Mouse (Mus musculus) kidney, embryonic 14.5 days (tissue): ENCODE data around the gene Sh3d21. TPM values are rescaled to one million over a fixed set of nuclear protein-coding genes. Genes with fewer than 3 reads are reported as not detected.
A peak's percentile ranks its signal among the peaks of the same experiment; 100 is the strongest.

ENCODE experiments used
- ATAC-seq: fragments of 200-750 bp; cut with Nextera tagmentation; 2 replicates; pipeline ENCODE4 v1.8.0; 2017; ENCODE audit warnings: moderate number of reproducible peaks, mild to moderate bottlenecking, moderate TSS enrichment, moderate library complexity; ENCODE audit not compliant: low FRiP score, low TSS enrichment
- H3K27ac ChIP-seq: fragments of 300-500 bp; sonication (generic); 2 replicates; pipeline ENCODE4 v1.5.1; 2014; ENCODE audit warnings: low read depth, mild to moderate bottlenecking, low read length, moderate library complexity, mixed read lengths
- H3K27me3 ChIP-seq: fragments of 300-500 bp; sonication (generic); 2 replicates; pipeline ENCODE4 v1.6.1; 2014; ENCODE audit warnings: mild to moderate bottlenecking, low read length; ENCODE audit not compliant: control insufficient read depth, insufficient read depth
- H3K36me3 ChIP-seq: fragments of 300-500 bp; sonication (generic); 2 replicates; pipeline ENCODE4 v1.6.1; 2014; ENCODE audit warnings: low read length, mixed read lengths; ENCODE audit not compliant: control insufficient read depth, insufficient read depth
- H3K4me1 ChIP-seq: fragments of 300-500 bp; sonication (generic); 2 replicates; pipeline ENCODE4 v1.6.1; 2014; ENCODE audit warnings: low read length, mixed read lengths; ENCODE audit not compliant: control insufficient read depth, insufficient read depth
- H3K4me2 ChIP-seq: fragments of 300-500 bp; sonication (generic); replicated peaks from 2 replicates; pipeline ENCODE4 v1.6.1; 2014; ENCODE audit warnings: low read depth, mild to moderate bottlenecking, low read length
- H3K4me3 ChIP-seq: fragments of 300-500 bp; sonication (generic); 2 replicates; pipeline ENCODE4 v1.5.1; 2014; ENCODE audit warnings: mild to moderate bottlenecking, low read length
- H3K9ac ChIP-seq: fragments of 300-500 bp; sonication (generic); 2 replicates; pipeline ENCODE4 v1.6.1; 2014; ENCODE audit warnings: low read depth, mild to moderate bottlenecking, low read length, moderate library complexity
- H3K9me3 ChIP-seq: fragments of 300-500 bp; sonication (generic); 2 replicates; pipeline ENCODE4 v1.6.1; 2016; ENCODE audit warnings: low read length; ENCODE audit not compliant: control insufficient read depth
- WGBS: fragments of 180-500 bp; shearing (Covaris S2); extraction: QIAGEN DNeasy Blood & Tissue Kit; methylation state at CpG from one replicate; pipeline ENCODE4 v1.1.7; 2014; 5-methylcytosine and 5-hydroxymethylcytosine counted together
- polyA plus RNA-seq: library from polyadenylated mRNA; unstranded; fragments of >200 nt; fragmentation: Nextera tagmentation; extraction: Ambion mirVana; gene quantifications from 2 replicates; pipeline ENCODE4 v1.2.1, GENCODE M21; 2014

The Sh3d21 gene
- polyA plus RNA-seq, 1 experiment from 2014 or later, result 8.7 TPM

DNA sequence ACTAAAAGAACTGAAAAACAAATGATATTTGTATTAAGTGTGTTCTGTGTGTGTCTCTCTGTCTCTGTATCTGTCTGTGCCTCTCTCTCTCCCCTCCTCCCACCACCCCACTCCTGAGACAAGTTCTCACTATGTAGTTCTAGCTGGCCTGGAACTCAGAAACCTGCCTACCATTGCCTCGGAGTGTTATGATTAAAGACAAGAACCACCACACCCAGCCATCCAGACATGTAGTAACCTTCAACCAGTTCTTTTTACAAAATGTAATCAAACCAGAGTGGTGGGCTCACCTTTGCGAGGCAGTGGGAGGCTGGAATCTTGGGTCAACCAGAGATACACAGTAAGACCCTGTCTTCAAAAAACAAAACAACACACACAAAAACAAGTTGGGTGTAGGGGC, 37.4 kb upstream of the Sh3d21 start:
- Histone ChIP-seq H3K4me3 (peak overlapping the region; percentile 76), H3K4me2 (peak overlapping the region; percentile 60), H3K36me3 (0 out of 2 replicates have a peak, but pooled peaks cover 2% of the 10 kb centered on the region), H3K27ac (no peak overlapping the region), H3K9me3 (no peaks in the 10 kb centered on the region), H3K9ac (peak overlapping the region; percentile 90; the same call in 1 of the 2 replicates), H3K4me1 (peaks cover 14% of the 10 kb centered on the region), H3K27me3 (no peaks in the 10 kb centered on the region)
- no peak for ATAC-seq
- 42% methylated on average over 2 of the region's 2 CpGs for WGBS

DNA sequence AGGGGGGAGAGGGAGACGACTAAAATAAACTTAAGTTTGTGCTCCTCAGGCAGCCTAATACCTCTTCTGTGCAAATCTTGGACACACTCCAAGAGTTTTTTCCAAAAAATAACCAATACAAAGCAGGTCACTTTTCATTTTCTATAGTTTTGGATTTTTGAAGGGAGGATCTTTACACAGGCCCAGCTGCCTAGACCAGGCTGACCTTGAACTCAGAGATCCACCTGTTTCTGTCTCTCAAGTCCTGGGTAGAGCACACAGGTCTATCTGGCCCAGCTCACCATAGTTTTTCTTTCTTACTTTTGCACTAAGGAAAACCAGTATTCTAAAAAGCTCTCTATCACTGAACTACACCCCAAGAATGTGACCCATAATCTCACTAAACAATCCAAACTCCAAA, 36.7 kb upstream of the Sh3d21 start:
- 73% methylated on average over 1 of the region's 1 CpGs for WGBS
- Histone ChIP-seq H3K9ac (peak overlapping the region; percentile 90; the same call in 1 of the 2 replicates), H3K36me3 (0 out of 2 replicates have a peak, but pooled peaks cover 2% of the 10 kb centered on the region), H3K27ac (no peak overlapping the region), H3K9me3 (no peaks in the 10 kb centered on the region), H3K27me3 (no peaks in the 10 kb centered on the region), H3K4me3 (peak overlapping the region; percentile 76; the same call in 1 of the 2 replicates), H3K4me2 (peak overlapping the region; percentile 60), H3K4me1 (peaks cover 14% of the 10 kb centered on the region)
- ATAC-seq, result no peak

DNA sequence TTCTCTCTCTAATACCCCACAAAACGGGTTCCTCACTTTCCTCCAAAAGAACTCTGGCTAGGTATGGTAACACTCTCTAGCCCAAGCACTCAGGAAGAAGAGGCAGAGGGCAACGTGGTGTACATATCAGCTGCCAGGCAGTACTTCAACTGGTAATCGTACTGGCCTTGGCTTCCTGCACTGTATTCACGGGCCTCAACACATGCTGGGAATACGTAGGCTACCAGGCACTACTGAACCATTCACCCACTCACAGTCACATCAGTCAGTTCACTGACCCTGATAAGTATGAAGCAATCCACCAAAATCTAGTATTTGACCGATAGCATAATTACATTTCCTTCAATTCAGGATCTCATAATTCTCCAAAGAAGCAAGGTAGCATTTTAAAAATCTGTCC, 36.3 kb upstream of the Sh3d21 start:
- no peak overlapping the region; the same call in 1 of the 2 replicates for H3K4me2 ChIP-seq
- no peak overlapping the region for H3K27ac ChIP-seq
- H3K9me3 ChIP-seq, result no peaks in the 10 kb centered on the region
- WGBS, result 87% methylated on average over 6 of the region's 6 CpGs
- peaks cover 14% of the 10 kb centered on the region for H3K4me1 ChIP-seq
- H3K9ac ChIP-seq, result no peak overlapping the region
- H3K36me3 ChIP-seq, result peaks cover 3% of the 10 kb centered on the region; the same call in 1 of the 2 replicates
- no peaks in the 10 kb centered on the region for H3K27me3 ChIP-seq
- no peak for ATAC-seq
- no peak overlapping the region; the same call in 1 of the 2 replicates for H3K4me3 ChIP-seq

DNA sequence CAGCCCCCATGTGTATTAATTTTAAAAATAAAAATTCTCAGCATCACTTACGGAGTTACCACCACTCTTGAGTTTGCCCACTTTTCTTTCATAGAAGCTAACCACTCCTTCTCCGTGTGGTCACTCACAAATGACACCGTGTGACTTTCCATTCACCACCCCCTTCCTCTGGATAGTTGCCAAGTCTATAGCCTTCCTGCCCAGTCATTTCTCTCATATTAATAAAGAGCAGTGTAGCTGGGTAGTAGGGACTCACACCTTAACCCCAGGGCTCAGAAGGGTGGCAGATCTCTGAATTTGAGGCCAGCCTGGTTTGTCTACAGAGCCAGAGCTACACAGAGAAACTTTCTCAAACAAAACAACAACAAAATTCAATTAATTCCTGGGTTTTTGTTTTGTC, 34.2 kb upstream of the Sh3d21 start:
- WGBS, result 74% methylated on average over 3 of the region's 3 CpGs
- H3K4me3 ChIP-seq, result no peak overlapping the region
- no peak for ATAC-seq
- H3K9ac ChIP-seq, result no peak overlapping the region
- H3K9me3 ChIP-seq, result no peaks in the 10 kb centered on the region
- H3K4me1 ChIP-seq, result peaks cover 14% of the 10 kb centered on the region
- H3K27ac ChIP-seq, result no peak overlapping the region
- H3K4me2 ChIP-seq, result no peak overlapping the region
- no peaks in the 10 kb centered on the region for H3K27me3 ChIP-seq
- H3K36me3 ChIP-seq, result peaks cover 23% of the 10 kb centered on the region

DNA sequence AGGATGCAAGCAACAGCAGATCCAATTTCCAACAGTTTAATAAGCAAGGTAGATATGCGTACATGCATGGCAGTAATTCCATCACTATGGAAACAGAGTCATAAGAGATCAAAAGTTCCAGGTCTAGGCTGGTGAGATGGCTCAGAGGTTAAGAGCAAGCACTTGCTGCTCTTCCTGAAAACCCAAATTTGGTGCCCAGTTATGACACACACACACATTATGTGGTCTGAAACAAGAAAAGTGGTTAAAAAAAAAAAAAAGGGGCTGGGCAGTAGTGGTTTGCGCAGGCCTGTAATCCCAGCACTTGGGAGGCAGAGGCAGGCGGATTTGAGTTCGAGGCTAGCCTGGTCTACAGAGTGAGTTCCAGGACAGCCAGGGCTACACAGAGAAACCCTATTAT, 31.6 kb upstream of the Sh3d21 start:
- no peak overlapping the region for H3K4me3 ChIP-seq
- no peak overlapping the region for H3K27ac ChIP-seq
- peaks cover 44% of the 10 kb centered on the region for H3K36me3 ChIP-seq
- WGBS, result 98% methylated on average over 4 of the region's 4 CpGs
- H3K9me3 ChIP-seq, result no peaks in the 10 kb centered on the region
- H3K4me2 ChIP-seq, result no peak overlapping the region
- H3K4me1 ChIP-seq, result peaks cover 6% of the 10 kb centered on the region
- H3K9ac ChIP-seq, result no peak overlapping the region
- no peak for ATAC-seq
- H3K27me3 ChIP-seq, result no peaks in the 10 kb centered on the region

DNA sequence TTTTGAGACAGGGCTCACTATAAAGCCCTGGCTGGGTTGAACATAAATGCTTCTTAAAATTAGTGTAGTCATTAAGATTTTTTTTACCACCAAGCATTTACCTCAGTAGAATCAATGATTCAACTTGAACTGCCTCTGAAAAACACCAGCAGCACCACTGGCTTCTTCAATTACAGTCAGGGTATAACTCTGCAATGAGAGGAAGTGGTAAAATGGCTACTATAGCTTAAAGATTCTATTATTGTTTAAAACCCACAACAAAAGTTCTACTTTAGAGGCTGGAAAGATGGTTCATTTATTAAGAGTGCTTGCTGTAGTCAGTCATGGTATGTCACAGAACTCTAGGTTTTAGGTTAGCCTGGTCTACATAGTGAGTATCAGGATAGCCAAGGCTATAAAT, 30.9 kb upstream of the Sh3d21 start:
- no peak for ATAC-seq
- Histone ChIP-seq H3K36me3 (peaks cover 50% of the 10 kb centered on the region), H3K4me3 (no peak overlapping the region)

DNA sequence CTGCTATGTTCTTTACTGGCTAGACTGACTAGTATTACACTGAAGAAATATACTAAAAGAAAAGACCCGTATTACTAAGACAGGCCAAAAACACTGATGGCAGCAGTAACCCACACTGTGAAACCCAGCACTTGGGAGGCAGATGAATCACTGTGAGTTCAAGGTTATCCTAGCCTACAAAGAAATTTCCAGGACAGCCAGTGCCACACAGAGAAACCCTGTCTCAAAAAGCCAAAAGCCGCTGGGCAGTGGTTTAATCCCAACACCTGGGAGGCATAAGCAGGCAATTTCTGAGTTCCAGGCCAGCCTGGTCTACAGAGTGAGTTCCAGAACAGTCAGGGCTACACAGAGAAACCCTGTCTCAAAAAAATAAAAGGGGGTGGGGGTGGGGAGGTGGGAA, 27.3 kb upstream of the Sh3d21 start:
- no peaks in the 10 kb centered on the region for H3K9me3 ChIP-seq
- H3K9ac ChIP-seq, result no peak overlapping the region
- no peaks in the 10 kb centered on the region for H3K4me1 ChIP-seq
- no peak for ATAC-seq
- no peak overlapping the region for H3K4me3 ChIP-seq
- H3K36me3 ChIP-seq, result peaks cover 75% of the 10 kb centered on the region
- H3K27ac ChIP-seq, result no peak overlapping the region
- H3K4me2 ChIP-seq, result no peak overlapping the region
- H3K27me3 ChIP-seq, result no peaks in the 10 kb centered on the region
- 96% methylated on average over 2 of the region's 2 CpGs for WGBS

More for the DNA sequence above, 30.9 kb upstream of the Sh3d21 start:
- Histone ChIP-seq H3K4me1 (peaks cover 4% of the 10 kb centered on the region; the same call in 1 of the 2 replicates), H3K27me3 (no peaks in the 10 kb centered on the region), H3K9ac (no peak overlapping the region), H3K4me2 (no peak overlapping the region), H3K27ac (no peak overlapping the region), H3K9me3 (no peaks in the 10 kb centered on the region)

DNA sequence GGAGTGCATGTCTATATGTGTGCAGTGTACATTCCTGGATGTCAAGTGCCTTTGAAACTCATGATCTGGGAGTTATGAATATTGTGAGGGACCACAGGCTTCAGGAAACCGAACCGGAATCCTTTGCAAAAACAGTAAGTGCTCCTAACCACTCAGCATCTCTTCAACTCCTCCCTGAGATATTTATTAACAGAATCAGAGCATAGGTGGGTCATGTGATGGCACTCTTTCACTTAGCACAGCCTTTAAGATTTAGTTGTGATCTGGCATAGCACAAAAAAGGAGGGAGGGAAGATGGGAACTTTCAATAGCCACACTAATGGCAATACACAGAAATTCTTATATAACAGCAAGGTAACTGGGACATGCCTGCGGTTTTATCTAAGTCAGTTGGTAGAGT, 23.8 kb upstream of the Sh3d21 start:
- Histone ChIP-seq H3K36me3 (peaks cover 75% of the 10 kb centered on the region), H3K4me3 (no peak overlapping the region), H3K4me1 (no peaks in the 10 kb centered on the region), H3K9me3 (no peaks in the 10 kb centered on the region), H3K9ac (no peak overlapping the region), H3K27me3 (no peaks in the 10 kb centered on the region), H3K4me2 (no peak overlapping the region), H3K27ac (no peak overlapping the region)
- 92% methylated on average over 3 of the region's 3 CpGs for WGBS
- ATAC-seq, result no peak

DNA sequence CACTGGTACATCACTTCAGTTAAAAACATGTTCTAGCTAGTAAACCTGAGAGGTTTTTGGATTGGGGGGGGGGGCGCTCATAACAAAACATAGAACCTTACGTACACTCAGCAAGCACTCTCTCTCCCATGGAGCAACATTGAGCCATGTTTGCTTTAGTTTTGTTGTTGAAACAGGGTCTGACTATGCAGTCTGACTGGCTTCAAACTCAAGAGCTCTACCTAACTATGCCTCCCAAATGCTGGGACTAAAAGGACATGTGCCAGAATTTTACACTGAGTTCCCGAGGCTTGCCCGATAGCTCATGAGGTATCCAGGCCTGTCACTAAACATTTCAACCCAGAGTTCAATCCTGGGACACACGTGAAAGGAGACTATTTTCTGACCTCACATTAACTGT, 19.7 kb upstream of the Sh3d21 start:
- Histone ChIP-seq H3K27ac (no peak overlapping the region), H3K9ac (no peak overlapping the region), H3K36me3 (peaks cover 72% of the 10 kb centered on the region), H3K4me2 (no peak overlapping the region), H3K4me1 (no peaks in the 10 kb centered on the region), H3K4me3 (no peak overlapping the region), H3K27me3 (no peaks in the 10 kb centered on the region), H3K9me3 (no peaks in the 10 kb centered on the region)
- ATAC-seq, result no peak
- 90% methylated on average over 5 of the region's 5 CpGs for WGBS
